Mouse (Mus musculus) MEL (cell line): ENCODE data around the gene Gucd1. TPM values are rescaled to one million over a fixed set of nuclear protein-coding genes. Genes with fewer than 3 reads are reported as not detected.

Source experiments
- DNase-seq: peaks from one replicate; pipeline ENCODE4 v3.0.0; 2011; ENCODE audit warnings: low read depth, low spot score
- H3K27ac ChIP-seq: 2 replicates; pipeline ENCODE4 v1.5.1; 2012; ENCODE audit warnings: low read depth, mild to moderate bottlenecking, control low read depth, low read length, moderate library complexity; ENCODE audit not compliant: control insufficient read depth
- H3K27me3 ChIP-seq, 2 experiments: fragments of 150-350 bp in 1 of 2; sonication (generic) in 1 of 2; 2 replicates each; pipeline ENCODE4 v1.6.1; 2012; ENCODE audit warnings: low read length in 2 of 2, mild to moderate bottlenecking in 2 of 2, improper control_type of control experiment in 1 of 2, moderate library complexity in 1 of 2; ENCODE audit not compliant: insufficient read depth in 2 of 2, control insufficient read depth in 1 of 2
- H3K36me3 ChIP-seq, 2 experiments: 2 replicates each; pipeline ENCODE4 v1.6.1; 2012 to 2014; ENCODE audit warnings: low read length in 2 of 2, improper control_type of control experiment in 1 of 2, inconsistent platforms in 1 of 2, mild to moderate bottlenecking in 1 of 2; ENCODE audit not compliant: insufficient read depth in 2 of 2, control insufficient read depth in 1 of 2
- H3K4me1 ChIP-seq, 2 experiments: fragments of 150-350 bp in 1 of 2; sonication (generic) in 1 of 2; 2 replicates each; pipeline ENCODE4 v1.6.1; 2012; ENCODE audit warnings: low read length in 2 of 2, improper control_type of control experiment in 1 of 2, mild to moderate bottlenecking in 1 of 2; ENCODE audit not compliant: insufficient read depth in 2 of 2, control insufficient read depth in 1 of 2
- H3K4me3 ChIP-seq, 2 experiments: fragments of 150-350 bp in 1 of 2; sonication (generic) in 1 of 2; 2 replicates each; pipeline ENCODE4 v1.5.1; 2012; ENCODE audit warnings: low read depth in 2 of 2, low read length in 2 of 2, mild to moderate bottlenecking in 2 of 2, moderate library complexity in 2 of 2, control low read depth in 1 of 2, improper control_type of control experiment in 1 of 2; ENCODE audit not compliant: control insufficient read depth in 1 of 2, insufficient read depth in 1 of 2
- H3K79me2 ChIP-seq: 2 replicates; pipeline ENCODE4 v1.6.1; 2012; ENCODE audit warnings: mild to moderate bottlenecking, low read length, moderate library complexity; ENCODE audit not compliant: control insufficient read depth, poor library complexity, insufficient read depth
- H3K9ac ChIP-seq: 2 replicates; pipeline ENCODE4 v1.6.1; 2012; ENCODE audit warnings: low read depth, mild to moderate bottlenecking, control low read depth, low read length, moderate library complexity; ENCODE audit not compliant: control insufficient read depth, poor library complexity, severe bottlenecking
- H3K9me3 ChIP-seq: fragments of 150-350 bp; sonication (generic); replicated peaks from 2 replicates; pipeline ENCODE4 v1.6.1; 2012; ENCODE audit warnings: mild to moderate bottlenecking, low read length, improper control_type of control experiment, moderate library complexity; ENCODE audit not compliant: insufficient read depth
- BHLHE40 ChIP-seq: IDR thresholded peaks from 2 replicates; pipeline ENCODE4 v1.6.1; 2012; ENCODE audit warnings: low read depth, mild to moderate bottlenecking, inconsistent platforms, low read length, improper control_type of control experiment, borderline replicate concordance
- CHD1 ChIP-seq: IDR thresholded peaks from 2 replicates; pipeline ENCODE4 v1.6.1; 2012; ENCODE audit warnings: low read depth, mild to moderate bottlenecking, inconsistent platforms, low read length, improper control_type of control experiment
- CHD2 ChIP-seq: IDR thresholded peaks from 2 replicates; pipeline ENCODE4 v1.6.1; 2011; ENCODE audit warnings: low read length, improper control_type of control experiment
- CTCF ChIP-seq, 3 experiments: IDR thresholded peaks in 2 of 3; conservative IDR thresholded peaks in 1 of 3; 2 replicates each; pipeline ENCODE4 v1.5.1; 2011 to 2012; ENCODE audit warnings: low read length in 3 of 3, low read depth in 2 of 3, mild to moderate bottlenecking in 2 of 3, improper control_type of control experiment in 1 of 3, inconsistent platforms in 1 of 3, mixed read lengths in 1 of 3, moderate library complexity in 1 of 3; ENCODE audit not compliant: control insufficient read depth in 1 of 3, insufficient read depth in 1 of 3, poor library complexity in 1 of 3, severe bottlenecking in 1 of 3
- E2F4 ChIP-seq: IDR thresholded peaks from 2 replicates; pipeline ENCODE4 v1.6.1; 2011; ENCODE audit warnings: low read depth, low read length, improper control_type of control experiment, borderline replicate concordance
- GATA1 ChIP-seq: IDR thresholded peaks from 2 replicates; pipeline ENCODE4 v1.6.1; 2011; ENCODE audit warnings: low read depth, low read length, improper control_type of control experiment
- HCFC1 ChIP-seq: IDR thresholded peaks from 2 replicates; pipeline ENCODE4 v1.6.1; 2012; ENCODE audit warnings: low read depth, mild to moderate bottlenecking, inconsistent platforms, low read length, improper control_type of control experiment, moderate library complexity
- JUND ChIP-seq: IDR thresholded peaks from 2 replicates; pipeline ENCODE4 v1.6.1; 2011; ENCODE audit warnings: low read depth, mild to moderate bottlenecking, improper control_type of control experiment, low read length
- MAFK ChIP-seq: IDR thresholded peaks from 2 replicates; pipeline ENCODE4 v1.6.1; 2011; ENCODE audit warnings: low read depth, mild to moderate bottlenecking, low read length, improper control_type of control experiment, borderline replicate concordance
- MXI1 ChIP-seq: IDR thresholded peaks from 2 replicates; pipeline ENCODE4 v1.6.1; 2011; ENCODE audit warnings: mild to moderate bottlenecking, low read depth, low read length, improper control_type of control experiment
- MYB ChIP-seq: IDR thresholded peaks from 2 replicates; pipeline ENCODE4 v1.6.1; 2011; ENCODE audit warnings: mild to moderate bottlenecking, low read depth, low read length, improper control_type of control experiment
- NELFE ChIP-seq: IDR thresholded peaks from 2 replicates; pipeline ENCODE4 v1.6.1; 2011; ENCODE audit warnings: low read depth, low read length, improper control_type of control experiment
- NRF1 ChIP-seq: IDR thresholded peaks from 2 replicates; pipeline ENCODE4 v1.6.1; 2014; ENCODE audit warnings: low read depth, mild to moderate bottlenecking, inconsistent platforms, low read length, improper control_type of control experiment, moderate library complexity; ENCODE audit not compliant: poor library complexity, insufficient read depth, severe bottlenecking
- POLR2A ChIP-seq, 2 experiments: IDR thresholded peaks; 2 replicates each; pipeline ENCODE4 v1.6.1; 2011 to 2012; ENCODE audit warnings: low read length in 2 of 2, mild to moderate bottlenecking in 2 of 2, control low read depth in 1 of 2, improper control_type of control experiment in 1 of 2, low read depth in 1 of 2, moderate library complexity in 1 of 2; ENCODE audit not compliant: control insufficient read depth in 1 of 2, insufficient read depth in 1 of 2, poor library complexity in 1 of 2
- POLR2AphosphoS5 ChIP-seq: IDR thresholded peaks from 2 replicates; pipeline ENCODE4 v1.6.1; 2012; ENCODE audit warnings: low read depth, borderline replicate concordance, mild to moderate bottlenecking, inconsistent platforms, low read length, moderate library complexity, mixed read lengths
- RAD21 ChIP-seq: IDR thresholded peaks from 2 replicates; pipeline ENCODE4 v1.6.1; 2011; ENCODE audit warnings: mild to moderate bottlenecking, low read depth, low read length, improper control_type of control experiment
- SIN3A ChIP-seq: IDR thresholded peaks from 2 replicates; pipeline ENCODE4 v1.6.1; 2012; ENCODE audit warnings: low read length, improper control_type of control experiment, inconsistent platforms
- SMC3 ChIP-seq: IDR thresholded peaks from 2 replicates; pipeline ENCODE4 v1.6.1; 2011; ENCODE audit warnings: low read depth, low read length, improper control_type of control experiment
- TAL1 ChIP-seq: IDR thresholded peaks from 2 replicates; pipeline ENCODE4 v1.6.1; 2012; ENCODE audit warnings: mild to moderate bottlenecking, inconsistent platforms, low read length, moderate library complexity, mixed read lengths
- ZC3H11A ChIP-seq: IDR thresholded peaks from 2 replicates; pipeline ENCODE4 v1.6.1; 2012; ENCODE audit warnings: low read depth, mild to moderate bottlenecking, inconsistent platforms, low read length, improper control_type of control experiment
- ZMIZ1 ChIP-seq: IDR thresholded peaks from 2 replicates; pipeline ENCODE4 v1.6.1; 2012; ENCODE audit warnings: low read depth, mild to moderate bottlenecking, inconsistent platforms, low read length, improper control_type of control experiment, moderate library complexity
- ZNF384 ChIP-seq: IDR thresholded peaks from 2 replicates; pipeline ENCODE4 v1.6.1; 2012; ENCODE audit warnings: low read depth, mild to moderate bottlenecking, inconsistent platforms, low read length, improper control_type of control experiment
- polyA plus RNA-seq, 2 experiments: library from polyadenylated mRNA; stranded (reverse) in 1 of 2; unstranded in 1 of 2; fragments of >175 nt in 1 of 2; fragments of >200 nt in 1 of 2; gene quantifications; 2 replicates each; pipeline versions ENCODE4 v1.2.1 to v1.2.4; 2012; ENCODE audit warnings: low replicate concordance in 2 of 2, low read depth in 1 of 2; ENCODE audit not compliant: insufficient read length in 2 of 2, insufficient read depth in 1 of 2, missing spikeins in 1 of 2
- total RNA-seq: library from RNA; depleted of rRNA; stranded (reverse); fragments of 300-350 nt; gene quantifications from 2 replicates; pipeline ENCODE4 v1.2.3, GENCODE M21; 2012

Gene Gucd1
- total and polyA plus RNA-seq, 3 experiments = 18.7 to 30.7 TPM; not detected in 1

GRCm38 (mm10) chr10:75486086-75486979 is 31.4 kb downstream of the Gucd1 start:
- no peak overlapping the region for H3K27ac ChIP-seq

GRCm38 (mm10) chr10:75484767-75485166 is 33.0 kb downstream of the Gucd1 start:
- Histone ChIP-seq H3K27me3 (0 out of 4 replicates have a peak, but pooled peaks cover 1 to 2% of the 10 kb centered on the region in 2 experiments), H3K9me3 (no peaks in the 10 kb centered on the region), H3K4me3 (no peak overlapping the region), H3K27ac (no peak overlapping the region), H3K36me3 (peaks cover 0 to 5% of the 10 kb centered on the region in 2 experiments; a peak in 2 of 4 replicates), H3K79me2 (no peaks in the 10 kb centered on the region), H3K4me1 (peaks cover 0 to 2% of the 10 kb centered on the region in 2 experiments; a peak in 1 of 4 replicates), H3K9ac (no peak overlapping the region)
- no peak for DNase-seq
- TF ChIP-seq NRF1 = no peak
- no peak for TF ChIP-seq JUND
- no peak for TF ChIP-seq NELFE
- no peak for TF ChIP-seq CHD1
- TF ChIP-seq POLR2A (IDR thresholded peaks at IDR 0.05; ENCODE audit: control insufficient read depth in 1 of 2, insufficient read depth in 1 of 2, low read depth in 1 of 2, low read length in 2 of 2, poor library complexity in 1 of 2) = no peak
- no peak for TF ChIP-seq CTCF (IDR thresholded peaks at IDR 0.05 in 2 of 3, conservative IDR thresholded peaks at IDR 0.05 in 1 of 3; ENCODE audit: control insufficient read depth in 1 of 3, insufficient read depth in 1 of 3, low read depth in 2 of 3, low read length in 3 of 3, poor library complexity in 1 of 3, severe bottlenecking in 1 of 3)
- no peak for TF ChIP-seq ZC3H11A
- no peak for TF ChIP-seq CHD2
- TF ChIP-seq, all 39 proteins: peak for 0

More at GRCm38 (mm10) chr10:75486086-75486979, 31.4 kb downstream of the Gucd1 start:
- TF ChIP-seq E2F4 = no peak
- TF ChIP-seq ZC3H11A = peak; percentile 52
- no peak for TF ChIP-seq NRF1
- TF ChIP-seq MYB = no peak
- no peak for TF ChIP-seq ZNF384
- no peak for TF ChIP-seq SIN3A
- TF ChIP-seq TAL1 = no peak
- TF ChIP-seq SMC3 = peak; percentile 70
- TF ChIP-seq BHLHE40 = no peak
- TF ChIP-seq MAFK = no peak
- TF ChIP-seq MXI1 = no peak
- no peak for TF ChIP-seq GATA1
- no peak for TF ChIP-seq POLR2AphosphoS5
- peak; percentile 78 to 88 (median 81) for TF ChIP-seq CTCF (IDR thresholded peaks at IDR 0.05 in 2 of 3, conservative IDR thresholded peaks at IDR 0.05 in 1 of 3; ENCODE audit: control insufficient read depth in 1 of 3, insufficient read depth in 1 of 3, low read depth in 2 of 3, low read length in 3 of 3, poor library complexity in 1 of 3, severe bottlenecking in 1 of 3)
- no peak for TF ChIP-seq HCFC1
- no peak for TF ChIP-seq CHD2
- TF ChIP-seq ZMIZ1 = no peak
- TF ChIP-seq RAD21 = peak; percentile 90
- peak; percentile 78 for DNase-seq
- 0 out of 4 replicates have a peak, but pooled peaks cover 1 to 2% of the 10 kb centered on the region in 2 experiments for H3K27me3 ChIP-seq
- H3K79me2 ChIP-seq = no peaks in the 10 kb centered on the region
- no peak overlapping the region for H3K9ac ChIP-seq
- H3K4me1 ChIP-seq = peaks cover 2 to 3% of the 10 kb centered on the region in 2 experiments; a peak in 3 of 4 replicates
- H3K4me3 ChIP-seq = no peak overlapping the region
- peaks cover 0 to 7% of the 10 kb centered on the region in 2 experiments; a peak in 2 of 4 replicates for H3K36me3 ChIP-seq
- no peaks in the 10 kb centered on the region for H3K9me3 ChIP-seq
